Mouse (Mus musculus) 3T3-L1 (cell line): ENCODE results near the gene Qsox1.

Source experiments
- DNase-seq: peaks from one replicate; pipeline ENCODE4 v3.0.0-alpha.2; 2015; ENCODE audit warnings: low read depth, low spot score

Gene Qsox1

GRCm38 (mm10) chr1:155812581-155813499 lies at the start of gene Qsox1:
Qsox1 (minus strand) TSS chr1:155812889.
- DNase-seq: peak; percentile 85

- no peak for DNase-seq
Measured at GRCm38 (mm10) chr1:155854926-155855702, 42.4 kb upstream of the Qsox1 start.

GRCm38 (mm10) chr1:155853009-155853408 lies 40.3 kb upstream of the Qsox1 start:
- DNase-seq: no peak

GRCm38 (mm10) chr1:155844235-155844634 lies 31.5 kb upstream of the Qsox1 start:
- DNase-seq: peak; percentile 72

DNA sequence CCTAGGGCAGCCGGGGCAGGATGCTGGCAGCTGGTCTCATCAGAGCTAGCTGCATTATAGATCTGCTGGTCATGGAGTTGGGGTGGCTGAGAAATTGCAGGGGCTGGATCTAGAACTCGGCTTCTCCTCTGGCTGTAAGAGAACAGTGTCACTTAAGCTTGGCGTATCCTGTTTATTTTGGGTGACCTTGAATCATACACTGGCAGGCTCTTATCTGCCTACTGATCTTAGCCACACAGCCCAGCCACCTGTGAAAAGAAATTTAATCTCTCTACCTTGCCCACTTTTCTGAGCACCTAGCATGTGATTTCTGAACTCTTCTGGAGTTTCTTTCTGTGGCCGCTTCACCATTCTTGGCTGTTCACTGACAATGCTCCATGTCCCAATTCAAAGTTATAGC lies 30.8 kb upstream of the Qsox1 start:
- DNase-seq: no peak

- DNase-seq: no peak
Measured at GRCm38 (mm10) chr1:155835667-155836066, 23.0 kb upstream of the Qsox1 start.

DNA sequence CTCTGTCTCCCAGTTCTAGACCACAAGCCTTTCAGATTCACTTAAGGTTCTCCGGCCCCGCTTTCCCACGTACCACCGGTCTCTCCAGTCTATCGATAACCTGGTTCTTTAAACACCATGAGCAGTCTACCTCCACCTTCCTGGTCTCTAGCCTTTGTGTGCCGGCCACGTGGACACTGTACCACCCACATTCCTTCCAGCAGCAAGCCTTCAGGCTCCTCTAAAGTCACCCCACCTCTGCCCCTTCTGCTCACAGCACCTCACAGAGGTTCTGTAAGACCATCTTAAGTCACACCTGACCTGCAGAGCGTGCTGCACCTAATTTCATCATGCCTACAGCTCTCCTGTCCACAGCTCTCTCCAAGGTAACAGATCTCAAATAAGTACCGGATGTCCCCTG lies 20.9 kb upstream of the Qsox1 start:
- no peak for DNase-seq

DNA sequence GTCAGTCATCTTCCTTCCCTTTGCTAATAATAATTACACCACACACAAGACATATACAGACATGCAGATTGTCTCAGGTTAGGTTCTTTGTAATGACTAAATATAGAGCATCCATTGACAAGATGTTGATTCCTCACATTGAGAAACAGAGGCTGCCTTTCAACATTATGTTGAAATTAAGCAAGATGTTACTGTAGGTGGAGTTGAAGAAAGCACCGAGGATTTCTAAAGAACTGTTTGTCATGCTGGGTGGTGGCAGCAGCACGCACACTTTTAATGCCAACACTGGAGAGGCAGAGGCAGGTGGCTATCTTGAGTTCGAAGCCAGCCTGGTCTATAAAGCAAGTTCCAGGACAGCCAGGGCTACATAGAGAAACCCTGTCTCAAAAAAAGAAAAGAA lies 19.3 kb upstream of the Qsox1 start:
- no peak for DNase-seq

DNA sequence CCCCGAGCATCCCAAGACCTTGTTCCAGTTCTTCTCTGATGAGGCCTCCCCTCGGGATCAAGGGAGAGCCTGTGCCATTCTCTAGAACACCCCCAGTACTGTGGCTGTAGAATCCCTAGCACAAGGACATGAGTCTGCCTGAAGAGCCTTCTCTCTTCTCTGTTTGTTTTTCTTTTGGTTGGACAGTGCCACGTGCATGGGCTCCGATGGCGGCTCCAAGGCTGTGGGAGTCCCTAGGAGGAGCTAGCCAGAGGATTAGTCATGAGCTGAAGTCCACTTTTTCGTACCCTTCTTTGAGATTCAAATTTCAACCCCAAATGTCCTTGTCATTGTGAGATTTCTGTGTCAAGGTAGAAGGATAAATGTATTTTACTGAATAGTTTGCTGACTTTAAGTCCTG lies 18.2 kb upstream of the Qsox1 start:
- no peak for DNase-seq

DNA sequence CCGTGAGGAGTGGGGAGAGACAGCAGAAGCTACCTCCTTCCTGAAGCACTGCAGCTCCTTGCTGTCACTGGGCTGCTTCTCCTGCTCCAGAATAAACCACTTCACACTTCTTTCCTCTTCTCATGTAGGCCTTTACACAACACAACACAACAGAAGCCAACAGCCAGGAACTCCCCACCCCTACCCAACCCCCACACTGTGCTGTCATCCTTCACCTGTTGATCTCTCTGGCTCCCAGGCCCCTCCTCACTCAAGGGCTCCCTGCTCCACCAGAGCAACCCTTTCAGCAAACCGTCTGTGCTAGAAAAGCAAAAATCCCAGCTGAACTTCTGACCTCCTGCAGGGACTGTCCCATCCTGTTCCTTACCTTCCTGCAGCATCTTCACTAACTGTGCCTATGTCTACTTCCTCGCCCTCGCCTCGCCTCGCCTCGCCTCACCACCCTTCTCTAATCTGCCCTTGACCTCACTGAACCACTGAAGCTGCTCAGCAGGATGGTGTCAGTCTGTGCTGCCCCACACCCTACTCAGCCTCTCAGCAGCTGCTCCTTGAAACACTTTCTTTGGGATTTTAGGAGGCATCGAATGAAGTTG lies 15.1 kb upstream of the Qsox1 start:
- no peak for DNase-seq

DNA sequence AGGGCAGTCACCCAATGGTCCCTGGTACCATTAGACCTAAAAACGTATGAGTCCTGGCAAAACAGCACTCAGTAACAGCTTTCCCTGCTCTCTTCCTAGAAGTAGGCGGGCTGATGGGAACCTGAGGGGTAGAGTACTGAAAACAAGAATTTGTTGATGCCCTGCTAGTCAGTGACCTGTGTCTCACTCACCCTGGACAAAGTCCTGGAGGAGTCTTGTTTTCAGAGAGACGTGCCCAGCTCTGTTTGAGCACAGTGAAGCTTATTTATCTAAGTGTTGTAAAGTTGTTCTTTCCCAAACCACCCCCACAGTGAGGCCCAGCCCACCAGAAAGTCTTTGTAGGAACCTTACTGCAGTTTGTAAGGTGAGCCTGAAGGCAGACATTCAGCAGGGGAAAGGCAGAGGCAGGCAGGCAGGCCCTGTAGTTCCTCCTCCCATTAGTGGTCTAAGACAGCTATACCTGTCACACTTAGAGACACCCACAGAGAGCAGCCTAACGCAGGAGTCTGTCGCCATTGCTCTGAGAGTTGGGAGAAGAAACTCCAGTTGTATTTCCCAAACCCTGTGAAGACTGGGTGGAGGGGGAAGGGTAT lies 14.2 kb upstream of the Qsox1 start:
- DNase-seq: no peak

DNA sequence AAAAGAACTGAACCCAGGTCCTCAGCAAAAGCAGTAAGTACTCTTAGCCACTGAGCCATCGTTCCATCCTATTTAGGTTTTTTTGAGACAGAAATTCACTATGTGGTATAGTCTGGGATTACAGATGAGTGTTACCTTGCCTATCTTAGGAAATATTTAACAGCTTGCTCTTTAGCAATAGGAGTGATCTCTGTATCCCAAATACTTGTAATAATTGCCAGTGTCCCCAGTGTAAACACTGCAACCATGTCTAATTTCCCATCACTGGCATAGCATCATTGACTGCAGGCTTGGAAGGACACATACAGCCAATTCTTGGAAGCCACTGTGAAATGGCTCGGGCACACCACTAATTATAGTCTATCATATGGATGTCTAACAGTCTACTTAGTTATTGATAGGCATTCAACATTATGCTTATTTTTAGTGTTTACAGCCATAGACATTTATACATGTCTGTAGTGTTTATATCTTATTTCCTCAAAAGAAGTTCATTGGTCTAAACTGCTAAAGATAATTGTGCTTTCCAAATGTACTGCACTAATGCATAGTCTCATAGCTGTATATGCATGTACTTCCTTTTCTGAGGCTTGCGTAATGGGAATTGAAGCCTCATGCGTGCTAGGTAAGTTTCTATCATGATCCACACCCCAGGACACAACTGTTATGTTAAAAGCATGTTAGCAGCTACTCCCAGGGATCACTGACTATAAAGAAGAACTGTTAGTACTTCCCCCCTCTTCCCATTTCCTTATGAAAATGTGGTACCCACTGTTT lies 13.4 kb upstream of the Qsox1 start:
- DNase-seq: no peak

GRCm38 (mm10) chr1:155820646-155821045 lies 8.0 kb upstream of the Qsox1 start:
- DNase-seq: no peak

- no peak for DNase-seq
Measured at GRCm38 (mm10) chr1:155816167-155816566, 3.5 kb upstream of the Qsox1 start.

GRCm38 (mm10) chr1:155811995-155812580 lies 601 bp downstream of the Qsox1 start:
- peak; percentile 61 for DNase-seq

DNA sequence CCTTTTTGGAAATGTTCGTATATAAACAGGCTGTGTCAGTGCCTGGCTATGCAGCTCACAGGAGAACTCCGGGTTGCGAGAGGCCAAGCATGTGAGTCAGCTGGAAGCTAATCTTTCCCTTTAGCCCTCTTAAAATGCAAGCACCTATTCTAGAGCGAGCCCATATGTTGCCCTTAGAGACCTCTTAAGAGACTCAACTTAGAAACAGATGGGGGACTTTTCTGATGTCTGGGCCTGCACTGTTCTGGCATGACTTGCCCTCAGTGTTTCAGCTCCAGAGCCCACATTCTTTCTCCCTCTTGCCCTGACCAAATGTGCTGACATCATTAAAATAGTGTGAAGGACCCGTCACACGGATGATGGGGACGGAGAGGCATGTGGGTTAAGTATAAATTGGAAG lies 2.1 kb downstream of the Qsox1 start:
- DNase-seq: peak; percentile 81

DNA sequence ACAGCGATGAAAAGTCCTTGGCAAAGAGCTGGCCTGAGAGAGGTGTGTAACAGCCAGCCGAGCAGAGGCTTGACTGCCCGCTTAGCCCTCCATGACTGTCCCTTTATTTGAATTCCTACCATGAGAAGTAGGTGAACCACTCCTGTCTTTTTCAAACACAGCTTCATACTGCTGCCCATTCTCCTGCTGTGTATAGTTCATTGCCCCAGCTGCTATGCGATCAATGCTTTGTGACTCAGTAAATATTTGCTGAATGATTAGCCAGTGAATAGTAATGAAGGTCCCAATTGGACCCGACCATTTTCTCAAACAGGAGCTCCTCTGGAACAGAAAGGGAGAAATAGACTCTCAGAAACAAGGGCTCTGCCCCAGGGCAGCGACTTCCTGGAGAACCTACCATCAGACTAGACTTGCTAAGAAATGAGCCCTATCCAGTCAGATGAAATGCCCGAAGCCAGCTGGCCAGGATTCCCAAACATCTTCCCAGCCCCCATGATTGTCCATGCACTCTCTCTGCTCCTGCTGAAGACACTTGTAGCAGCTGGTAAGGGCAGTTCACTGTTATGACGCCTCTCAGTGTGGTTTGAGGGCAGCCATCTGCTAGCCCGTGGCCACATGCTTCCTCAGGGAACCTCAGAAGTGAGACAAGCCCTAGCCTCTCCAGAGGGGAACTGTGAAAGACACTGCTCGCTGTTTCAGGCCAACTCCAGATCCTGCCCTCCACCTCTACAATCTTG lies 2.8 kb downstream of the Qsox1 start:
- DNase-seq: peak; percentile 70

DNA sequence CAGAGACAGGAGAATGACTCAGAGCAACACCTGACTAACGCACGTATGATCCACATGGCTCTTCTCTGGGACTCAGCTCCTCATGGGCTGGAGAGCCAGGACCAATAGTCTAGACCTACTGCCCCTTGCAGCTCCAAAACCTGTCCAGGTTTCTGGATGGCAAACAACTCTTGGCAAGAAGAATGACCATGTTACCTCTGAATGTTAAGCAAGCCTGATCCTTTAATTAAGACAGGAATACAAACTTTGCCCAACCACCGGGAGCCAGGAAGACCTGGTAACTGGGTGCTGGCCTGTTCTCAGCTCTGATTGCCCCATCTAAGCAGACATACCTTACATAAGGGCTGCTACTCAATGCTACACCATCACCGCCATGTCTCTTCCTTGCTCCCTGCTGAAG lies 4.4 kb downstream of the Qsox1 start:
- no peak for DNase-seq

DNA sequence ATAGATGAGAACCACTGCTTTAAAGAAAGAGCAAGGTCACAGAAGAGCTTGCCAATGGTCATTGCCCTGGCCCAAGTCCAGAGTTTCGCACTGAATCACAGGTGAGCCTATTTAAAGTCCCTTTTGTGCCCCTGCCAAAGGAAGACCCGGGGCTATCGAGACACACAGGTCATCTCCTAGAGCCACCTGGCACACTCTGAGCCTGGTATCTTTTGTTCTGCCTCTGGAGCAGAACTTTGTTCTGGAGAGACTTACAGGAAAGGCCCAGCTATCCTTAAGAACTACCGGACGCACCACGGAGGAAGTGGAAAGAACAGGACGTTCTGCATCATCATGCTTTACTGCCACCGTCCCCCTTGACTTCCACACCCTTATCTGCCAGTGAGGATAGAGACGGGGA lies 7.1 kb downstream of the Qsox1 start:
- no peak for DNase-seq
